Mouse (Mus musculus) stomach, embryonic 14.5 days (tissue): ENCODE data around the gene Tmem221. TPM values are rescaled to one million over a fixed set of nuclear protein-coding genes. Genes with fewer than 3 reads are reported as not detected.

Experiments
- ATAC-seq: fragments of 200-750 bp; cut with Nextera tagmentation; 2 replicates; pipeline ENCODE4 v1.8.0; 2017; ENCODE audit warnings: low read depth, moderate TSS enrichment; ENCODE audit not compliant: insufficient number of reproducible peaks, insufficient read depth, low FRiP score
- H3K27ac ChIP-seq: fragments of 300-500 bp; sonication (generic); 2 replicates; pipeline ENCODE4 v1.5.1; 2014; ENCODE audit warnings: mild to moderate bottlenecking, low read length, moderate library complexity, mixed read lengths
- H3K27me3 ChIP-seq: fragments of 300-500 bp; sonication (generic); 2 replicates; pipeline ENCODE4 v1.6.1; 2014; ENCODE audit warnings: low read length, control low read depth, mixed read lengths; ENCODE audit not compliant: control insufficient read depth, insufficient read depth
- H3K36me3 ChIP-seq: fragments of 300-500 bp; sonication (generic); 2 replicates; pipeline ENCODE4 v1.6.1; 2014; ENCODE audit warnings: mild to moderate bottlenecking, control low read depth, low read length, moderate library complexity, mixed read lengths; ENCODE audit not compliant: control insufficient read depth, insufficient read depth
- H3K4me1 ChIP-seq: fragments of 300-500 bp; sonication (generic); 2 replicates; pipeline ENCODE4 v1.6.1; 2014; ENCODE audit warnings: low read length, control low read depth, mixed read lengths; ENCODE audit not compliant: control insufficient read depth, insufficient read depth
- H3K4me2 ChIP-seq: fragments of 300-500 bp; sonication (generic); replicated peaks from 2 replicates; pipeline ENCODE4 v1.6.1; 2014; ENCODE audit warnings: low read depth, low read length, control low read depth
- H3K4me3 ChIP-seq: fragments of 300-500 bp; sonication (generic); 2 replicates; pipeline ENCODE4 v1.5.1; 2014; ENCODE audit warnings: low read depth, low read length, control low read depth
- H3K9ac ChIP-seq: fragments of 300-500 bp; sonication (generic); replicated peaks from 2 replicates; pipeline ENCODE4 v1.6.1; 2014; ENCODE audit warnings: low read depth, mild to moderate bottlenecking, control low read depth, low read length, moderate library complexity, mixed read lengths
- H3K9me3 ChIP-seq: fragments of 300-500 bp; sonication (generic); 2 replicates; pipeline ENCODE4 v1.6.1; 2016; ENCODE audit warnings: low read depth, low read length, control low read depth; ENCODE audit not compliant: control insufficient read depth
- WGBS: fragments of 180-500 bp; shearing (Covaris S2); extraction: QIAGEN DNeasy Blood & Tissue Kit; methylation state at CpG from one replicate; pipeline ENCODE4 v1.1.7; 2014; 5-methylcytosine and 5-hydroxymethylcytosine counted together
- polyA plus RNA-seq: library from polyadenylated mRNA; unstranded; fragments of >200 nt; fragmentation: Nextera tagmentation; extraction: Ambion mirVana; gene quantifications from 2 replicates; pipeline ENCODE4 v1.2.1, GENCODE M21; 2014

Gene Tmem221
- 1.4 and 1.9 TPM in 2 replicates for polyA plus RNA-seq

DNA sequence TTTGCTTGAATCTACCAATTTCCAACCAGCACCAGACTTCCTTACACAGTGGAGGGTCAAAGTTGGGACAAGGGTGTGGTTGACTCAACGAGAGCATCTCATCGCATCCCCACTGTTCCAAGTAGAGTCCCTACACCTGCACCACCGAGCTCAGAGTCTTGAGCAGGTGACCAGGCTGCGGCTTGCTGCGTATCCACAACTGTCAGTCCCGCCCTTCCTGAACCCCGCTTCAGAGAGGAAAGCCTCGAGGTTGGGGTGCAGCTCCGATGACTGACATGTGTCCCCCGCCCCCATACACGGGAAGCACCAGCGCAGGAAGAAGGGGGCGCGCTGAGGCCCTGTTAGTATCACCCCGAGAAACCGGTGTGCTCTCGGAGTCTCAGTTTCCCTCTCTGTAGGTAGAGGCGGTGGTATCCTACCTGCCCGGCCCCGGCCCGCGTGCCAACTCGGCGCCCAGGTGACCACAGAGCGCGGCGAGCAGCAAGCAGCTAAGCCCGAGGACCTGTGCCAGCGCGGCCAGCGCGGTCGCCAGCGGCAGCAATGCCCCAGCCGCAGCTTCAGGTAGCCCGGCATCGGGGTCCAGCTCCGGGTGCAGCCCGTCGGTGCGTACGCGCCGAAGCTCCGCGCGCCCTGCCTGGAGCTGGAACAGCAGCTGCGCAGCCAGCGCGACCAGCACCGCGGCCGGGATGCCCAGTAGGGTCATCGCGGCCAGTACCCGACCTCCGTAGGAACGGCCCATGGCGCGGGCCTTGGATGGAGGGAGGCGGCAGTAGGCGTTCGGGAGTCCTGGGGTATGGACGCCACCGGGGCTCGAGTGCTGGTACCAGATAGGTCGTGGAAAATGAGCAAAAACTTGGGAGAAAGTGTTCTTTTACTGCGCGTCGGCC is at the start of gene Tmem221:
Gene Tmem221, minus strand, starts transcription at position 801 of the 887 bp plus-strand sequence.
- peak within 1 kb of the TSS; percentile 82 for H3K4me2 ChIP-seq
- peak; percentile 4; the same call in 1 of the 2 replicates for ATAC-seq
- H3K27me3 ChIP-seq = peaks cover 26% of the 10 kb centered on the region
- H3K4me1 ChIP-seq = 0 out of 2 replicates have a peak, but pooled peaks cover 5% of the 10 kb centered on the region
- no peaks in the 10 kb centered on the region for H3K36me3 ChIP-seq
- no peak within 1 kb of the TSS for H3K27ac ChIP-seq
- peak within 1 kb of the TSS; percentile 36; the same call in 1 of the 2 replicates for H3K9ac ChIP-seq
- no peaks in the 10 kb centered on the region for H3K9me3 ChIP-seq
- peak within 1 kb of the TSS; percentile 47 for H3K4me3 ChIP-seq
- WGBS = 3% methylated on average over 70 of the region's 70 CpGs

DNA sequence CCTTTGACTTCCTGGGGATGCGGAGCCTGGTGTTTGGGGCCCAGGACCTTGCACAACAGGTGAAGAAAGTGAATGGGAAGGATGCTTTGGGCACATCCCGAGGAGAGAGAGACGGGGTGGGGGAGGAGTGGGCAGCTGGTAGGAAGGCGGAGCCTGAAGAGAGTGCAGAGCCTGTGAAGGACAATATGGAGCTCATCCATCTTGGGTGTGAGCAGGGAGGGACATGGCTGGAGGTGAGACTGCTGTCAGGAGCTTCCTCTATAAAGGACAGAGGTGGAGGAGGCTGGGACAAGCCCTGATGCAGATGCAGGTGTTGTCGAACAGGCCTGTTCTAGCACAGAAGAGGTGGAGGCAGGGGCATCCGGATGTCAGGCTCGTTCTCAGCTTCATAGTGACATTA is 45.4 kb upstream of the Tmem221 start:
- Histone ChIP-seq H3K27me3 (0 out of 2 replicates have a peak, but pooled peaks cover 2% of the 10 kb centered on the region), H3K4me1 (peaks cover 16% of the 10 kb centered on the region), H3K9me3 (no peaks in the 10 kb centered on the region), H3K27ac (no peak overlapping the region), H3K9ac (no peak overlapping the region), H3K4me3 (no peak overlapping the region), H3K36me3 (no peaks in the 10 kb centered on the region; the same call in 1 of the 2 replicates), H3K4me2 (no peak overlapping the region)
- ATAC-seq = no peak
- 47% methylated on average over 7 of the region's 7 CpGs for WGBS

DNA sequence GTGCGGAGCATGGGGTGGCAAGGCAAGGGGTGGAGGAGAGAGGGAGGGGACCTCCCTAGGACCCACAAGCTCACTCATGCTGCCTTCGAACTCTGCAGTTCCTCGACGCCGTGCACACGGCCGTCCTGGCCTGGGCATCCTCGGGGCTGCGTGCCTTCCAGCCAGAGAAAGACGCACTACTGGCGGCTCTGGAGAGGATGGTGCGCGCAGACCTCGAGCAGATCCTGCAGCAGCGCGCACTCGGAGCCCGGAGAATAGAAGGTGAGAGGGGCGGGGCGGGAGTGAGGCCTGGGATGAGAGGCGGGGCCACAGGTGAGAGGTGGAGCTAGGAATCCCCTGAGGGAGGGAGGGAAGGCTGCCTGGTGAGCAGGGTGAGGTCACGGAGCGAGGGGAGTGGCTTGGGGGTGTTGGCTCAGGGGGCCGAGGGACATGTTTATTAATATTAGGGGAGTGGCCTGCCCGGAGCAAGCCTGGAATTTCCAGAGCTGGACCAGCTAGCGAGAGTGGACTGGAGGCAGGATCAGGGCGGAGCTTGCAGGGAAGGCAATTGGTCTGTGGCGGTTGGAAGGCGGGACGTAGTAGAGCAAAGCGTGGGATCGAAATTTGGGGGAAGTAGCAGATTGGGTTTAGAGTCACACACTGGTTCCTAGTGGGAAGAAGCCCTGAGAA is 44.1 kb upstream of the Tmem221 start:
- peak; percentile 89 for ATAC-seq
- Histone ChIP-seq H3K36me3 (no peaks in the 10 kb centered on the region), H3K9me3 (no peaks in the 10 kb centered on the region), H3K4me2 (peak overlapping the region; percentile 73), H3K27ac (no peak overlapping the region; the same call in 1 of the 2 replicates), H3K27me3 (0 out of 2 replicates have a peak, but pooled peaks cover 2% of the 10 kb centered on the region), H3K4me3 (peak overlapping the region; percentile 36), H3K4me1 (peaks cover 16% of the 10 kb centered on the region), H3K9ac (peak overlapping the region; percentile 25; the same call in 1 of the 2 replicates)
- 1% methylated on average over 32 of the region's 32 CpGs for WGBS

DNA sequence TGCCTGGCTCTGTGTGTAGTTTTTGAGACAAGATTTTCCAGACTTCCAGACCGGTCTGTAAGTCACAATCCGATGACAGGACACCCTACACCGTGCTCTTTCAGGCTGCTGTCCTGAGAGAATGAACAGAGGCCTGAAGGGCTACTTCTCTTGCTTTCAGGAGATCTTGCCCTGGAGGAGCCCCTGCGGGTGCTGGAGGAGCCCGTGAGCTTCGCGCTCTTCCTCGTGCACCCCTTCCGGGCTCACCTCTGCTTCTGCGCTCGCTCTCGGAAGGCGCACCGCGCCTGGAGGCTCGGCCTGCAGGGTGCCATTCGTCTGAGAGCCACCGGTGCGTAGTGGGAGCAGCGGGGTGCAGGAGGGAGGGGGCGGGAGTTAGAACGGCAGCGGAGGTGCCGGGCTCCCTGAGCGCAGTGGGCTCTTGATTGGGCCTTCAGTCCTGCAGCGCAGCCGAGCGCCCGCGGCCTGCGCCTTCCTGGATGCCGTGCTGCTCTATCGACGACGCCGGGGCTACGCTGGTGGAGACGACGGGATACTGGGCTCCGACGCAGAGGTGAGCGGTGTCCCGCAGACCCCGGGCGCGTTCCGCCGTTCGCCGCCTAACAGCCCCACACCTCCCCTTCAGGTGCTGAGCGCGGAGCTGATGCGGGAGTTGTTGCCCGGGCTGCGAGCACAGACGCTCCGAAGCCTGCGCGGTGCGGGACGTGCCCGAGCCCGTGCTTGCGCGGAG is 43.4 kb upstream of the Tmem221 start:
- WGBS = 4% methylated on average over 65 of the region's 65 CpGs
- Histone ChIP-seq H3K9me3 (no peaks in the 10 kb centered on the region), H3K4me1 (peaks cover 16% of the 10 kb centered on the region), H3K4me2 (peak overlapping the region; percentile 73), H3K36me3 (no peaks in the 10 kb centered on the region), H3K9ac (peak overlapping the region; percentile 25), H3K27ac (no peak overlapping the region), H3K4me3 (peak overlapping the region; percentile 36), H3K27me3 (0 out of 2 replicates have a peak, but pooled peaks cover 2% of the 10 kb centered on the region)
- peak; percentile 1; the same call in 1 of the 2 replicates for ATAC-seq

DNA sequence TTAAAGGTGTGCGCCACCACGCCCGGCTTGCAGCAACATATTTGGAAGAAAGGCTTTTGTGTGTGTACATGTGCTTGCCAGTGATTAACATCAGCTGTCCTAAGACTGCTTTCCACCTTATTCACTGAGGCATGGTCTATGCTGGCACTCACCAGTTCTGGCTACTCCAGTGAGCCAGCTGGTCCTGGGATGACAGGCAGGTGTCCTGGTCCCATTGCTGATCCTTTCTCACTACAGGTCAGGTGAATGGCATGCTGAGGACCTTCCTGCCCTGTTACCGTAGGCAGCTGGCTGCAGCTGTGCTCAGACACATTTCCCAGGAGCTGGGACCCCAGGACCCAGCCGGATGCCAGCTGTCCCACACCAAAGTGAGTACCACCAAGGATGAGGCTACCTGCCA is 40.2 kb upstream of the Tmem221 start:
- ATAC-seq = no peak
- Histone ChIP-seq H3K4me2 (no peak overlapping the region), H3K4me1 (peaks cover 14% of the 10 kb centered on the region), H3K9ac (no peak overlapping the region), H3K27me3 (0 out of 2 replicates have a peak, but pooled peaks cover 2% of the 10 kb centered on the region), H3K36me3 (peaks cover 6% of the 10 kb centered on the region), H3K27ac (no peak overlapping the region), H3K9me3 (no peaks in the 10 kb centered on the region), H3K4me3 (no peak overlapping the region)
- 95% methylated on average over 5 of the region's 5 CpGs for WGBS

DNA sequence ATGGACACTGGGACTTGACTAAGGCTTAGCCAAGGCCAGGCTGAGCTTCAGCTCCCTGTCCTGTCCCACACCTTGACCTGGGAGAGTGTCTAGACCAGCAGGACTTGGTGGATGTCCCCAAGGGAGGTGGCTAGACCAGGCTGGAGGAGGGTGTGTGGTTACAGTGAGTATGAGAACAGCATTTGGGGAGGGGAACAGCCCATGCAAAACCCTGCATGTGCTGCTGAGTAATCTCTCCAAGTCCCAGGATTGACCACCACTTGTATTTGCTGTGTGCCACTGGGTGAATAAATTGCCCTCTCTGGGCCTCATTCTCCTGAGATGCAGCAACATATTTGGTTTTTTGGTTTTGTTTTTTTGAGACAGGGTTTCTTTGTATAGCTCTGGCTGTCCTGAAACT is 39.7 kb upstream of the Tmem221 start:
- Histone ChIP-seq H3K36me3 (peaks cover 6% of the 10 kb centered on the region), H3K9ac (no peak overlapping the region), H3K4me2 (no peak overlapping the region)

DNA sequence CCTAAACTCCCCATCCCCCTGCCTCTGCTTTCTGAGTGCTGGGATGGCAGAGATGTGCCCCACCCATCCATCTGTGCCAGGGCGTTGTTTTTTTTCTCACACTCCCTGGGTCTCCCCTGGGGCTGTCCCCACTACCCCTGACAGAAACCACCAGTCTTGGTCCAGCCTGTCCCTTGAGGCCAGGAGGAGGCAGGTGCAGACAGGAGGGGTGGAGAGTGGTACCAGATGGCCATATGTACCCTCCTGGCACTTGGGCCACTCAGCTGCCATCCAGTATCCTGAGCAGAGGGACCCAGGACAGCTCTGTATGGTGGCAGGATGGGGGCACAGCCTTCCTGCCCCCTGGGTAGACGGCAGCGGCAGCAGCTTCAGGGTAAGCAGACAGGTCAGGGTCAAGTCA is 38.8 kb upstream of the Tmem221 start, which contains the start of gene Fam129c:
Gene Fam129c, plus strand, starts transcription at position 198 of the 400 bp plus-strand sequence.
- H3K4me1 ChIP-seq = peaks cover 18% of the 10 kb centered on the region
- no peak within 1 kb of the TSS; the same call in 1 of the 2 replicates for H3K9ac ChIP-seq
- no peak within 1 kb of the TSS for H3K4me3 ChIP-seq
- no peak for ATAC-seq
- H3K36me3 ChIP-seq = peaks cover 6% of the 10 kb centered on the region
- WGBS = 89% methylated on average over 3 of the region's 3 CpGs
- H3K27ac ChIP-seq = no peak within 1 kb of the TSS
- no peaks in the 10 kb centered on the region for H3K9me3 ChIP-seq
- H3K4me2 ChIP-seq = no peak within 1 kb of the TSS
- 0 out of 2 replicates have a peak, but pooled peaks cover under 1% of the 10 kb centered on the region for H3K27me3 ChIP-seq

More for the DNA sequence above, 39.7 kb upstream of the Tmem221 start:
- ATAC-seq = no peak
- H3K27ac ChIP-seq = no peak overlapping the region
- no peak overlapping the region for H3K4me3 ChIP-seq
- H3K4me1 ChIP-seq = peaks cover 15% of the 10 kb centered on the region
- no peaks in the 10 kb centered on the region for H3K9me3 ChIP-seq
- H3K27me3 ChIP-seq = 0 out of 2 replicates have a peak, but pooled peaks cover 2% of the 10 kb centered on the region

DNA sequence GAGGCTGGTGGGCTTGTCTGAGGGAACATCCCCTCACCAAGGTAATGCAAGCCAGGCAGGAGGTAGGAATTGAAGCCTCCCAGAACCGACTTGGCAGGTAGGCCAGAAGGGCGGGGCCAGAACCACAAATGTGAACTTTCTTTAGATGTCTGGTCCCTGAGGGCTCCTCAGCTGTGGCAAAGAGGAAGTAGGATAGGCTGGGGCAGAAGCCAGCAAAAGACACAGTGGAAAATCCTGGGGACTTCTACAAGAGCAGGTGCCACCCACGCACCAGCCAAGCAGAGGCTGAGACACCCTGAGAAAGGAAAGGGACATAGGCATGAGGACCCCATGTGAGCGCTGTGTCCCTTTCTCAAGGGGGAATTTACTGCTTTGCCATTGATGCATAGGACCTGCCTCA is 38.1 kb upstream of the Tmem221 start:
- peaks cover 6% of the 10 kb centered on the region for H3K36me3 ChIP-seq
- no peak overlapping the region for H3K4me2 ChIP-seq
- no peak overlapping the region for H3K27ac ChIP-seq
- H3K9me3 ChIP-seq = no peaks in the 10 kb centered on the region
- WGBS = 75% methylated on average over 4 of the region's 4 CpGs
- H3K9ac ChIP-seq = no peak overlapping the region
- no peaks in the 10 kb centered on the region for H3K27me3 ChIP-seq
- H3K4me1 ChIP-seq = peaks cover 12% of the 10 kb centered on the region; the same call in 1 of the 2 replicates
- no peak for ATAC-seq
- H3K4me3 ChIP-seq = no peak overlapping the region
